Mouse (Mus musculus) heart, embryonic 16.5 days (tissue): ENCODE measurements around the gene Bcar1. TPM values are rescaled to one million over a fixed set of nuclear protein-coding genes. Genes with fewer than 3 reads are reported as not detected.
A peak's percentile ranks its signal among the peaks of the same experiment; 100 is the strongest.

Experiments used
- ATAC-seq: fragments of 200-750 bp; cut with Nextera tagmentation; replicated peaks from 2 replicates; pipeline ENCODE4 v1.8.0; 2017; ENCODE audit warnings: moderate number of reproducible peaks; ENCODE audit not compliant: insufficient read depth, low FRiP score; ENCODE audit errors: extremely low read depth
- H3K27ac ChIP-seq: fragments of 300-500 bp; sonication (generic); 2 replicates; pipeline ENCODE4 v1.5.1; 2014; ENCODE audit warnings: mild to moderate bottlenecking, low read length, control low read depth, moderate library complexity
- H3K27me3 ChIP-seq: fragments of 300-500 bp; sonication (generic); 2 replicates; pipeline ENCODE4 v1.6.1; 2014; ENCODE audit warnings: low read length, mixed read lengths; ENCODE audit not compliant: control insufficient read depth, insufficient read depth
- H3K36me3 ChIP-seq: fragments of 300-500 bp; sonication (generic); 2 replicates; pipeline ENCODE4 v1.6.1; 2014; ENCODE audit not compliant: control insufficient read depth, insufficient read depth
- H3K4me1 ChIP-seq: fragments of 300-500 bp; sonication (generic); 2 replicates; pipeline ENCODE4 v1.6.1; 2014; ENCODE audit warnings: low read length, mixed read lengths; ENCODE audit not compliant: control insufficient read depth, insufficient read depth
- H3K4me2 ChIP-seq: fragments of 300-500 bp; sonication (generic); 2 replicates; pipeline ENCODE4 v1.6.1; 2014; ENCODE audit warnings: low read depth, mild to moderate bottlenecking, control low read depth, low read length
- H3K4me3 ChIP-seq: fragments of 300-500 bp; sonication (generic); 2 replicates; pipeline ENCODE4 v1.5.1; 2014; ENCODE audit warnings: mild to moderate bottlenecking, control low read depth, low read length
- H3K9ac ChIP-seq: fragments of 300-500 bp; sonication (generic); 2 replicates; pipeline ENCODE4 v1.6.1; 2014; ENCODE audit warnings: low read length, control low read depth
- H3K9me3 ChIP-seq: fragments of 300-500 bp; sonication (generic); replicated peaks from 2 replicates; pipeline ENCODE4 v1.6.1; 2016; ENCODE audit warnings: low read length; ENCODE audit not compliant: control insufficient read depth
- whole genome bisulfite sequencing: fragments of 180-500 bp; shearing (Covaris S2); extraction: QIAGEN DNeasy Blood & Tissue Kit; methylation state at CpG from one replicate; pipeline ENCODE4 v1.1.7; 2014; 5-methylcytosine and 5-hydroxymethylcytosine counted together
- polyA plus RNA-seq: library from polyadenylated mRNA; unstranded; fragments of >200 nt; fragmentation: Nextera tagmentation; extraction: Ambion mirVana; gene quantifications from 2 replicates; pipeline ENCODE4 v1.2.1, GENCODE M21; 2015

Bcar1 gene
- polyA plus RNA-seq, 1 experiment from 2014 or later = 39.8 TPM

GRCm38 (mm10) chr8:111745086-111745485, 1.5 kb upstream of the Bcar1 start:
- WGBS = 65% methylated on average over 5 of the region's 5 CpGs
- Histone ChIP-seq H3K9me3 (no peaks in the 10 kb centered on the region), H3K4me1 (peaks cover 57% of the 10 kb centered on the region), H3K4me3 (no peak overlapping the region), H3K4me2 (peak overlapping the region; percentile 54), H3K36me3 (no peaks in the 10 kb centered on the region), H3K9ac (peak overlapping the region; percentile 37), H3K27me3 (no peaks in the 10 kb centered on the region), H3K27ac (peak overlapping the region; percentile 73)
- no peak for ATAC-seq

- ATAC-seq = peak; percentile 1; the same call in 1 of the 2 replicates
These were observed 363 bp downstream of the Bcar1 start for GRCm38 (mm10) chr8:111743101-111743791.

GRCm38 (mm10) chr8:111742261-111743037, 1.2 kb downstream of the Bcar1 start:
- ATAC-seq = no peak
- peaks cover 73% of the 10 kb centered on the region for H3K4me1 ChIP-seq
- no peaks in the 10 kb centered on the region for H3K36me3 ChIP-seq
- no peaks in the 10 kb centered on the region for H3K27me3 ChIP-seq
- H3K27ac ChIP-seq = peak overlapping the region; percentile 88
- peak overlapping the region; percentile 93 for H3K4me3 ChIP-seq
- 19% methylated on average over 11 of the region's 11 CpGs for WGBS
- peak overlapping the region; percentile 98 for H3K9ac ChIP-seq
- H3K4me2 ChIP-seq = peak overlapping the region; percentile 67
- no peaks in the 10 kb centered on the region for H3K9me3 ChIP-seq

More at GRCm38 (mm10) chr8:111743101-111743791, 363 bp downstream of the Bcar1 start:
- H3K27ac ChIP-seq = peak overlapping the region; percentile 88
- H3K9me3 ChIP-seq = no peaks in the 10 kb centered on the region
- peak overlapping the region; percentile 98 for H3K9ac ChIP-seq
- peaks cover 73% of the 10 kb centered on the region for H3K4me1 ChIP-seq
- H3K36me3 ChIP-seq = no peaks in the 10 kb centered on the region
- under 1% methylated on average over 43 of the region's 44 CpGs for WGBS
- H3K4me3 ChIP-seq = peak overlapping the region; percentile 93
- H3K27me3 ChIP-seq = no peaks in the 10 kb centered on the region
- peak overlapping the region; percentile 67 for H3K4me2 ChIP-seq

GRCm38 (mm10) chr8:111741556-111741955, 2.1 kb downstream of the Bcar1 start:
- ATAC-seq = no peak
- Histone ChIP-seq H3K4me1 (peaks cover 72% of the 10 kb centered on the region), H3K4me2 (peak overlapping the region; percentile 67; the same call in 1 of the 2 replicates), H3K9me3 (no peaks in the 10 kb centered on the region), H3K27ac (peak overlapping the region; percentile 88; the same call in 1 of the 2 replicates), H3K4me3 (no peak overlapping the region), H3K36me3 (no peaks in the 10 kb centered on the region), H3K27me3 (no peaks in the 10 kb centered on the region), H3K9ac (peak overlapping the region; percentile 98; the same call in 1 of the 2 replicates)
- 72% methylated on average over 6 of the region's 6 CpGs for WGBS

- Histone ChIP-seq H3K9me3 (no peaks in the 10 kb centered on the region), H3K36me3 (no peaks in the 10 kb centered on the region), H3K27me3 (no peaks in the 10 kb centered on the region), H3K9ac (no peak overlapping the region), H3K4me3 (no peak overlapping the region), H3K4me1 (peaks cover 72% of the 10 kb centered on the region), H3K27ac (peak overlapping the region; percentile 25; the same call in 1 of the 2 replicates), H3K4me2 (peak overlapping the region; percentile 1)
- WGBS = 53% methylated on average over 8 of the region's 8 CpGs
- ATAC-seq = no peak
These were observed 2.6 kb downstream of the Bcar1 start for GRCm38 (mm10) chr8:111740994-111741393.

- H3K4me2 ChIP-seq = no peak overlapping the region; the same call in 1 of the 2 replicates
- peak overlapping the region; percentile 32; the same call in 1 of the 2 replicates for H3K27ac ChIP-seq
These were observed 3.3 kb downstream of the Bcar1 start for GRCm38 (mm10) chr8:111740301-111740711.

GRCm38 (mm10) chr8:111739604-111740003, 4.0 kb downstream of the Bcar1 start:
- peak overlapping the region; percentile 35; the same call in 1 of the 2 replicates for H3K9ac ChIP-seq
- no peak for ATAC-seq
- WGBS = 68% methylated on average over 7 of the region's 7 CpGs

More at GRCm38 (mm10) chr8:111740301-111740711, 3.3 kb downstream of the Bcar1 start:
- no peak for ATAC-seq
- H3K9ac ChIP-seq = peak overlapping the region; percentile 1; the same call in 1 of the 2 replicates
- no peaks in the 10 kb centered on the region for H3K9me3 ChIP-seq
- no peak overlapping the region for H3K4me3 ChIP-seq
- H3K4me1 ChIP-seq = peaks cover 72% of the 10 kb centered on the region
- H3K36me3 ChIP-seq = no peaks in the 10 kb centered on the region
- H3K27me3 ChIP-seq = no peaks in the 10 kb centered on the region
- 56% methylated on average over 7 of the region's 7 CpGs for WGBS

GRCm38 (mm10) chr8:111738867-111739266, 4.7 kb downstream of the Bcar1 start:
- no peaks in the 10 kb centered on the region for H3K27me3 ChIP-seq
- no peak overlapping the region for H3K9ac ChIP-seq
- H3K27ac ChIP-seq = no peak overlapping the region
- WGBS = 57% methylated on average over 6 of the region's 6 CpGs
- H3K4me3 ChIP-seq = no peak overlapping the region
- ATAC-seq = no peak
- peaks cover 77% of the 10 kb centered on the region for H3K4me1 ChIP-seq
- H3K4me2 ChIP-seq = no peak overlapping the region
- H3K9me3 ChIP-seq = no peaks in the 10 kb centered on the region
- H3K36me3 ChIP-seq = no peaks in the 10 kb centered on the region

More at GRCm38 (mm10) chr8:111739604-111740003, 4.0 kb downstream of the Bcar1 start:
- no peak overlapping the region for H3K4me3 ChIP-seq
- H3K4me2 ChIP-seq = no peak overlapping the region
- no peaks in the 10 kb centered on the region for H3K9me3 ChIP-seq
- no peaks in the 10 kb centered on the region for H3K36me3 ChIP-seq
- H3K27me3 ChIP-seq = no peaks in the 10 kb centered on the region
- H3K4me1 ChIP-seq = peaks cover 77% of the 10 kb centered on the region
- 0 out of 2 replicates have a peak overlapping the region, but pooled peaks have one; percentile 30 for H3K27ac ChIP-seq
